Mouse (Mus musculus) adrenal gland, adult 18-20 months (tissue): ENCODE data around the gene Sprr2i. TPM values are rescaled to one million over a fixed set of nuclear protein-coding genes. Genes with fewer than 3 reads are reported as not detected.

Source experiments
- DNase-seq, 2 experiments: peaks; one replicate each; pipeline ENCODE4 v3.0.0; 2021 to 2022; ENCODE audit warnings: low spot score in 2 of 2
- long read RNA-seq, 2 experiments: library from polyadenylated mRNA; stranded (forward); transcript quantifications; one replicate each; pipeline ENCODE4 v2.0.0; 2021
- total RNA-seq, 2 experiments: library from RNA; stranded (reverse); gene quantifications; 1 replicate in 1 of 2; 2 replicates in 1 of 2; pipeline ENCODE4 v1.2.3; 2021

Gene Sprr2i
- total RNA-seq, result not detected
- long read RNA-seq, experiment 1, result 0 reads
- long read RNA-seq, experiment 2, result 0 reads

DNA sequence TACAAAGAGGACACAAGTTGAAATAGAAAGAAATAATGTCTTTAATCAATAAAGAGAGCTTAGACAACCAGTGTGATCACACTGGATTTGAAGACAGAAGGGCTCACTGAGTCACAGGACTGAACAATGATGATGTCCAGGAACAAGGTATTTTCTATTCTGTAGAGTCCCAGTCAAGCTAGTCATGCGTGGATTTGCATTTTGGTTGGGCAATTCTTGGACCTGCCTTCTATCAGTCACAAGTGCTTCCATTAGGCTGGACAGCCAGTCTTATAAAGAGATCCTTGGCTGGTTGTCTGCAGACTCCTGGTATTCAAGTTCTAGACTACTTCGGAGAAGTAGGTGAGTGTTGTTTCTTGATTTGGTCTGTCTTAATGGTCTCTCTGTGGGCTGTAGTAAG lies at the start of gene Sprr2i:
Sprr2i (plus strand) TSS at position 301 of the 400 bp plus-strand sequence.
- DNase-seq, result no peak

GRCm38 (mm10) chr3:92361619-92362018 lies 46.2 kb upstream of the Sprr2i start:
- no peak for DNase-seq

DNA sequence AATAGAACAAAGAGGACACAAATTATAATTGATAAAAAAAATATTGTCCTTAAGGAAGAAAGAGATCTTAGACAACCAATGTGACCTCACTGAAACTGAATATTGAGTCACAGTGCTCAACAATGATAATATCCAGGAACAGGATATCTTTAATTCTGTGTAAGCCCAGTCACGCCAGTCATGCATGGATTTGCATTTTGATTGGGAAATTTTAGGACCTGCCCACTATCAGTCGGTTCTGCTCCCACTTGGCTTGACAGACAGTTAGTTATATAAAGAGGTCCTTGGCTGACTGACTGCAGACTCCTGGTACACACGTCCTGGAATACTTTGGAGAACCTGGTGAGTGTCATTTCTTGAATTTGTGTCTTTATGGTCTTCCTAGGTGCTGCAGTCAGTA lies 42.9 kb upstream of the Sprr2i start, which contains the start of gene Sprr2f:
Sprr2f (plus strand) TSS at position 301 of the 400 bp plus-strand sequence.
- DNase-seq, result no peak

DNA sequence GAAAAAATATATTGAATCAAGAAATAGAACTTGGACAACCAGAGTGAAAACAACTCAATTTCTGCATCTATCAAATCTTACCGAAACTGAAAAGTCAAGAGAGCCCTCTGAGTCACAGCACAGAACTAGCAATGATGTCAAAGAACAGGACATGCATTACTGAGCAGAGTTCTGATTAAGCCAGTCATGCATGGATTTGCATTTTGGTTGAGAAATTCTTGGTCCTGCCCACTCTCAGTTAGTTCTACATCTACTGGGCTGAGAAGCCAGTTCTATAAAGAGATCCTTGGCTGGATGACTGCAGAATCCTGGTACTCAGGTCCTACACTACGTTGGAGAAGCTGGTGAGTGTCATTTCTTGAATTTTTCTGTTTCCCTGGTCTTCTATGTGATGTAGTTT lies 34.2 kb upstream of the Sprr2i start:
- DNase-seq, result no peak

- no peak for DNase-seq
Observed at GRCm38 (mm10) chr3:92385385-92385784, 22.4 kb upstream of the Sprr2i start, which contains the start of gene Sprr2h. Gene Sprr2h (plus strand): TSS chr3:92385685.

DNA sequence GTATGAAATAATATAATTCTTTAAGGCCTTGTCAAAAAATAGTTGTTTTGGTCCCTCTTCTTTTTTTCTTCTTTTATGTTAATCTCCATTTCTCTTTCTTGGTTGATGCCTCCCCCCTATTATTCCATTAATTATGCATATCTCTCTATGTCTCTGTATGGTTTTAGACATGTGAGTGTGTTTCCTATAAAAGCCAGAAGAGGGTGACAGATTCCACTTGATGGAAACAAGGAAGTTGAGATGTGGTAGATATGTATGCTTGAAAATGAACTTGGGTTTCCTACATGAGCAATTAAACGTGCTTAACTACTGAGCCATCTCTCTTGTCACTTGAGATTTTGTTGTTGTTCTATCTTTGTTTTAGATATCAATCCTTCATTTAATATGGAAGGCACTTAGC lies 13.5 kb upstream of the Sprr2i start:
- no peak for DNase-seq

DNA sequence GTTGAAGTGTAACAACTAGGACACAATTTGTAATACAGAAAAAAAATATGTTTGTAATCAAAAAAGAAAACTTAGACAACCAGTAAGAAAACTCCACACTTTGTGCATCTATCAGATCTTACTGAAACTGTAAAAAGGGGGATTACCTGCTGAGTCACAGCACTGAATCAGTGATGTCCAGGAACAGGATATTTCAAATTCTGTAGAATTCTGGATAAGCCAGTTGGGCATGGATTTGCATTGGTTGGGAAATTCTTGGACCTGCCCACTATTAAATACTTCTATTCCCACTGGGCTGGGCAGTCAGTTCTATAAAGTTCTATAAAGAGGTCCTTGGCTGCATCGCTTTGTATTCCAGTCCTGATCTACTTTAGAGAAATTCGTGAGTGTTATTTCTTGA lies 10.0 kb downstream of the Sprr2i start, which contains the start of gene Sprr2j-ps:
Sprr2j-ps (plus strand) TSS at position 301 of the 400 bp plus-strand sequence.
- DNase-seq, result no peak

DNA sequence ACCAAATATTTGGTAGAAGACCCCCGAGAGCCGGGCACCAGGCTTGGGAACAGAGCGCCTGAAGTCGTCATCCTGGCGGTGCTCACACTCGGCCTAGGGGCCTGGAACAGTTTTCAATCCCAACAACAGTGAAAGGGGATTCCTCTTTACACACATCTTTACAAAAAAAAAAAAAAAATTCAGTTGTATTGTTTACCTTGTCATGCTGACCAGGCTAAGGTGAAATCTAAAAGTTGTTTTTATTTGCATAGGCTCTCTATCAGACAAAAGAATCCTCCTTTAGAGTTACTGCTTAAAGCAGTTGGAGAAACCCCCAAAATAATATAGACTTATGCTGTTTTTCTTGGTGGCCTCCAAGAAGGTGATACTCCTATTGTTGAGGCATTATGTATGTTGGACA lies 21.5 kb downstream of the Sprr2i start, which contains the start of gene Gm9774:
Gm9774 (minus strand) TSS at position 101 of the 400 bp plus-strand sequence.
- no peak for DNase-seq

DNA sequence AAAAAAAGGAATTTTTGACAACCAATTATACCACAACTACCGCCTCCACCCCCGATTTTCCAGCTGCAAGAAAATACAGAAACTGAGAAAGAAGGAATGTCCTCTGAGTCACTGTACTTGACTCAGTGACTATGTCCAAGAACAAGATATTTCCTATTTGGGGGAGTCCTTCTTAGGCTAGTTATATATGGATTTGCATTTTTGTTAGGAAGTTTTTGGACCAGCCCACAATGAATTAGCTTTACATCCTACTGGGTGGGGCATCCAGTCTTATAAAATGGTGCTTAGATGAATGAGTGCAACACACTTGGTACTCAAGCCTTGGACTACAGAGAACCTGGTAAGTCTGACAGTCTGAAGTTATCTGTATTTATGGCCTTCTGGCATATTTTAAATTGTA lies 24.5 kb downstream of the Sprr2i start, which contains the start of gene Sprr2k:
Sprr2k (plus strand) TSS at position 301 of the 400 bp plus-strand sequence.
- DNase-seq, result no peak

GRCm38 (mm10) chr3:92438689-92439088 lies 30.9 kb downstream of the Sprr2i start, which contains the start of gene Sprr1b:
Gene Sprr1b (minus strand): TSS chr3:92438789.
- DNase-seq, result no peak

GRCm38 (mm10) chr3:92440177-92440576 lies 32.4 kb downstream of the Sprr2i start:
- DNase-seq, result no peak

- DNase-seq, result no peak
Observed at GRCm38 (mm10) chr3:92455151-92455550, 47.4 kb downstream of the Sprr2i start.

DNA sequence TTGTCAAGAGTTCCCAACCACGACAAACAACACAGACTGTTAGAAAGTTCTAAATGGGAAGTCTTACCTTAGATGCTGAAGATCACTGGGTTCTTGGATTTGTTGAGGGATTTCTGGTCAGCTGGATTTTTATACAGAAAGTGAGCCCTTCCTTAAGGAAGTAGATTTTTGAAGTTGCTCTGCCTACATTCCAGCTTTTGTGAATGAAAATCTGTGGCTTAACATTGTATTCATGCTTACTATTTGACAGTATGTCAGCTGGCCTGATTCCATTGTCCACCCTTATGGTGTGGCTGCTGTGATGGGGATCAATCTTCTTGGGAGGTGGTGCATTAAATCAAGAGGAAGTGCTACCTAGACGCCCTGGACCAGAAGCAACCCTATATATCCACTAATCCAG lies 50.8 kb downstream of the Sprr2i start, which contains the start of gene Sprr3:
Sprr3 (minus strand) TSS at position 101 of the 400 bp plus-strand sequence.
- no peak for DNase-seq

Other genes with a start within 250 kb of the Sprr2i start
- not detected for gene Sprr2a1, start 192.2 kb upstream of the Sprr2i start, total RNA-seq
- gene Sprr2a2, start 192.1 kb upstream of the Sprr2i start, total RNA-seq, result not detected
- not detected for gene Sprr2a3, start 122.6 kb upstream of the Sprr2i start, total RNA-seq
- not detected for gene Sprr2b, start 91.4 kb upstream of the Sprr2i start, total RNA-seq
- gene Sprr2d, start 68.9 kb upstream of the Sprr2i start, total RNA-seq, result not detected
- not detected for gene Sprr2e, start 55.8 kb upstream of the Sprr2i start, total RNA-seq
- gene Sprr2f, start 42.8 kb upstream of the Sprr2i start, total RNA-seq, result not detected
- not detected for gene Sprr2h, start 22.3 kb upstream of the Sprr2i start, total RNA-seq
- not detected for gene Sprr2j-ps, start 10.1 kb downstream of the Sprr2i start, total RNA-seq
- gene Gm9774, start 21.4 kb downstream of the Sprr2i start, total RNA-seq, result 1 to 10 TPM; 4.1 to 4.8 TPM
- not detected for gene Sprr2k, start 24.6 kb downstream of the Sprr2i start, total RNA-seq
- gene Sprr1b, start 30.8 kb downstream of the Sprr2i start, total RNA-seq, result not detected
- not detected for gene Sprr3, start 50.7 kb downstream of the Sprr2i start, total RNA-seq
- gene Sprr1a, start 77.9 kb downstream of the Sprr2i start, total RNA-seq, result not detected
- not detected for gene Sprr4, start 92.5 kb downstream of the Sprr2i start, total RNA-seq
- gene 2310046K23Rik, start 126.5 kb downstream of the Sprr2i start, total RNA-seq, result not detected
- gene Ivl, start 165.7 kb downstream of the Sprr2i start, total RNA-seq, result not detected
- gene Smcp, start 181.0 kb downstream of the Sprr2i start, total RNA-seq, result not detected
- gene 2210017I01Rik, start 199.5 kb downstream of the Sprr2i start, total RNA-seq, result not detected
- not detected for gene Lce6a, start 213.7 kb downstream of the Sprr2i start, total RNA-seq
- gene Lce1a1, start 240.3 kb downstream of the Sprr2i start, total RNA-seq, result not detected
- gene Lce1b, start 248.9 kb downstream of the Sprr2i start, total RNA-seq, result not detected